Mouse (Mus musculus): ENCODE results near the gene Scn3a. TPM values are rescaled to one million over a fixed set of nuclear protein-coding genes. Genes with fewer than 3 reads are reported as not detected.

Gene Scn3a
- polyA plus RNA-seq, 1 experiment from 2014 or later: 38.0 TPM

Other genes starting within 250 kb of the Scn3a start
- gene Slc38a11, start 203.6 kb downstream of the Scn3a start, polyA plus RNA-seq (2015; fragmentation: Nextera tagmentation; extraction: Ambion mirVana): 1.5 and 1.7 TPM in 2 replicates
- gene Scn2a, start 53.1 kb upstream of the Scn3a start, polyA plus RNA-seq (2015; fragmentation: Nextera tagmentation; extraction: Ambion mirVana): 49.5 and 54.7 TPM in 2 replicates